Mouse (Mus musculus) lung, adult 2 months (tissue): ENCODE measurements around the gene Sorbs1.

Experiments used
- CTCF ChIP-seq: fragments of 200-500 bp; IDR thresholded peaks from 2 replicates; pipeline ENCODE4 v1.5.1; 2011; ENCODE audit warnings: mild to moderate bottlenecking, low read length, control low read depth; ENCODE audit not compliant: insufficient read depth
- POLR2A ChIP-seq: fragments of 200-500 bp; IDR thresholded peaks from 2 replicates; pipeline ENCODE4 v1.6.1; 2011; ENCODE audit warnings: low read depth, mild to moderate bottlenecking, control low read depth, low read length, borderline replicate concordance; ENCODE audit errors: extremely low read depth

DNA sequence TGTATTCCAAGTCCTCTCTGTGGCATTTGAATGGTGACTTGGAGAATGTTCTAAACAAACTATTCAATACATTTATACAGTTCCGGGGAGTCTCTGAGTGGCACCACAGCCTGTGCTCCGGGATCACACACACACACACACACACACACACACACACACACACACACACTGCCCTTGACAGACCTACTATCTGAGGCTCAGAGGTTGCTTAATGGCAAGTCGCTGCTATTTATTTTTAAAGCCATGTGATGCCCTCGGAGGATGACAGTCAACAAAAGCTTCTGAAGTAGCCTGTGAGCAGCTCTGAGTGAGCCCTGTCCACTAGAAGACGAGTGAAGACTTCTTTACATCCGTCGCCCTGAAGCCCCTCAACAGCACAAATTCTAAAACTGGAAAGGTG, 94.3 kb downstream of the Sorbs1 start:
- no peak for TF ChIP-seq POLR2A
- TF ChIP-seq CTCF = no peak
